Mouse (Mus musculus) spleen, adult 18-20 months (tissue): ENCODE results near the gene Pnma1.

Source experiments
- DNase-seq, 2 experiments: peaks; one replicate each; pipeline ENCODE4 v3.0.0; 2022; ENCODE audit warnings: mixed read lengths in 2 of 2

The Pnma1 gene

DNA sequence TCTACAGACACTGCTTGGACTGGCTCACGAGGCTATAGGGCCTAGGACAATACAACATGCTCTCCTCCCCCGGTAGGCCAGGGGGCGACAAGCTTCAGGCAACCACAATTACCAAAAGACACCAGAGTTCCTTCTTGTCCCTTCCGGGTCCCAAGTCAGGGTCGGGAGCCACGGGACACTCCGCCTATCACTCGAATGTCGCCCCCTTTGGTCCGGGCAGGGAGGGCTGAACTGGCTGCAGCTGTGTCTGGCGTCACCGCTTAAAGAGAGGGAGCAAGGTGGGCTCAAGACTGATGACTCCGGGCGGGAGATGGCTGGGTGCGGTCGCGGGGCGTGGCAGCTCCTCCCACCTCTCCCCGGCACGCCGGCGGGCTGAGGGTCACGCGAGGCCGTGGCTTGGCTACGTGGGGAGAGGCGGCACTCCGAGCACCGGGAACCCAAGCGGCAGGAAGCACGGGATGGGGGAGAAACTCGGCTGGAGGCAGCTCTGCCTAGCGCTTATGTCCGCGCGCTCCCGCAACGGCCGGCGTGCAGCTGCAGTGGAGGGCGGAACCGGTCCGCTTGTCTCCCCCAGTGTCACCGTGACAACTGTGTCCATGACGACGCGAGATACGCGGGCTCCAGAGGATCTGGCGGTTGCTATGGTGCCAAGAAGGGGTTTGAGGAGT is at the start of gene Pnma1:
TSS of gene Pnma1 (minus strand) at position 536 of the 668 bp plus-strand sequence.
- peak; percentile 46 to 57 for DNase-seq

DNA sequence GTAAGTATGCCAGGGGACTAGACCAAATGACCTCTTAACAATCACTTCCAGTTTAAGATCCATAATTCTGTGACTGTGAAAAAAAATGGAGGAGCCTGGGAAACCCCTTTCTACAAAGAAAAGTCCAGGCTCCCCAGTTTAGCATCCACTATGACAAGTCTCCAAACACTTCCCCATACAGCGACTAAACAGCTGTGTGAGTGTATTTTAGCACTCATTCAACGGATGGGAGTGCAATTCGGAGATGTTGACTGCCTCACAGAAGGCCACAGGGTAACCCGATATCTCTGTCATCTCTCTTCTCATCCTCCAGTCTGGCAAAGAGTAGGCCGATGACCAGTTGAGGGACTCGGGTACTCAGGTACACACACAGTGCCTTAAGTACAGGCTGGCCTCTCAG is 46.9 kb upstream of the Pnma1 start:
- no peak for DNase-seq

DNA sequence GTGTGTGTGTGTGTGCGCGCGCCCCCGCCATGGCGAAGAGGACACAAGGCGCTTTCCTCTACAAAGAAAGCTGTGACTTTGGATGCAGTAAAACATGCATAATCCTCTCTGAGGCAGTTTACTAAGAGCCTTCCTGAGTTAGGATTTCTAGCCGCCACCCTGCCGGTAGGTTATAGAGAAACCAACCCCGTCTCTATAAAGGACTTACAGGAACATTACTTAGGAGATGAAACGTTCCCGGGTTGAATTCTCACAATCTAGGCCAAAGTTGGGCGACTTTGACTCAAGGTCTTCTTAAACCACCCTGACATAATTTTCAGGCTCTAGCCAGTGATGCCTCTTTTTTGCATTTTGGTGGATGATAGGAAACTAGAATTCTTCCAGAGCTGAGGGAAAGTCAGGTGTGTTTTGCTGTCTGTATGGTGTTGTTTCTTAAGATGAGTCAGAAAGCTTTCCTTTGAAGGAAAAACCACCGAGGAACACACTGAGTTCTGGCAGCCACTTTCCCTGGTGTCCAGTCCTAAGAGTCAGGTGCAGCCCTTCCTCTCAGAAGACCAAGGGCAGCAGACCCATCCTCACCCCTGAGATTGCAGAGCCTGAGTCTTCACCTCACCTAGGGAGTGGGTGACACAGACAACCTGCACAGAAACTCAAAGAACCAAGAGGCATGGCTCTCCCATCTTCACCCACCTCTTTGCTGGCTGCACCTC is 46.3 kb upstream of the Pnma1 start:
- DNase-seq = no peak

DNA sequence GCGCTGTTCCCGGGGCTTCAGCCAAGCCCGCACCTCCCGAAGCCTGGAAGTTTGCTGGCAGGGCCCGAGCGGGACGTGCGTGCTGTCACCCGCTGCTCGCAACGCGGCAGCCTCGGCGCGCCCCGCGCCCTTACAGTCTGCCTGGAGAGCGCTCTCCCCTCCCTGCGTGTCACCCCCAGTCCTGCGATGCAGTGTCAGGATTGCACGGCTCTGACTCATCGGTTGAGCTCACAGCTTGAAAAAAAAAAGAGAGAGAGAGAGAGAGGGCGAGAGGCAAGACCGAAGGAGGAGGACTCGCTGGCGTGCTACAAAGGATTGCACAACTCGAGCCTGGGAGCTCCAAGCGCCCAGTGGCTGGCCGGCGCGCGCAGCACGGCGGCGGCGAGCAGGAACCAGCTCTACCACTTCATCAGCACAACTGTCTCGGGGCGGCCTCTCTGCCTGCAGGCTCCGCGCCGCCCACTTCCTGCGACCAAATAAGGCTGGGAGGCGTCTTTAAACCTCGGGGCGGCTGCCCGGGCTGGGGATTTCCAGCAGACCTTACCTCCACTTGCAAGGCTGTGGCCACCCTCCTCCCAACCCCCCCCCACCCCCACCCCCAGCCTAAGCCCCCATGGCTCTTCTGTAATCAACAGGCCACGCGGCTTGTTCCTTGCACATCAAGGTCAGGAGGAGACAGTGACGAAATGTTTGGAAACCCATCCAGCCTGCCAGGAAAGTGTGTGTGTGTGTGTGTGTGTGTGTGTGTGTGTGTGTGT is 45.5 kb upstream of the Pnma1 start:
- peak; percentile 90 to 94 for DNase-seq

DNA sequence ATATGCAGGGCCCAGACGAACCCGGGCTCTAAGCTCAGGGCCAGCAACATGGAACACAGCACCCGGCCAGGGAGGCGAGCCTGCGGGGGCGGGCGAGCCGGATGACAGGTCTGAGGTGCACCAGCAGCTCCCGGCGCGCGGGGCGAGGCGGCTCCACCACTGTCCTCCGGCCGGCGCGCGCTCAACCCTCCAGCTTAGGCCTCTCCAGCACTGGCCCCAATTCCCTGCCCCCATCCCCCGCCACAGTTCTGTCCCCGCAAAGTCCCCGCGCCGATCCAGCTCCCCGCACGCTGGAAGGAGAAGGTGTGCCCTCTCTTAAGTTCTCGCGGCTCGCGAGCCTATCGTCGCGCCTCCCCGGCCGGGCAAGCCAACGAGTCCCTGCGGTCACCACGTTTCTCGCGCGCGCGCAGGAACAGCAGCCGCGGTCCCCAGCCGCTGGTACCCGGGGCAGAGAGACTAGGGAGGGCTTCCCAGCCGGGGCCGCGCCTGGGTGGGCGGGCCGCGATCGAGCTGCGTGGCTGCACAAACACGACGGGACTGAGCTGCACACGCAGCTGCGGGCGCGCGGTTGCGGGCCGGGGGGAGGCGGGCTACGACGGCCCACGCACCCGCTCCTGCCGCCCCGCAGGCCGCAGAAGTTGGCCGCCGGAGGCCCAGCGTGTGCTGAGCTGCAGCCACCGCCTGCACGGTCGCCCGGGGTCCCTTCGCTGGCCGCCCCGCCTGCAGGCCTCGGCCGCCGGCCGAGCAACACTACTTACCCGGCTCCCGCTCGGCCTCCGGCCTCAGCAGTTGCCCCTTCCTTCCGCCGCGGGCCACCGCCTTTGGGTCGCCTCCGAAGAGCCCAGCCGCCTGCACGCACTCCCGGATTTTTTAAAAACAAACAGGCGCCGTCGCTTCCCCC is 44.7 kb upstream of the Pnma1 start:
- peak; percentile 59 to 71 for DNase-seq

DNA sequence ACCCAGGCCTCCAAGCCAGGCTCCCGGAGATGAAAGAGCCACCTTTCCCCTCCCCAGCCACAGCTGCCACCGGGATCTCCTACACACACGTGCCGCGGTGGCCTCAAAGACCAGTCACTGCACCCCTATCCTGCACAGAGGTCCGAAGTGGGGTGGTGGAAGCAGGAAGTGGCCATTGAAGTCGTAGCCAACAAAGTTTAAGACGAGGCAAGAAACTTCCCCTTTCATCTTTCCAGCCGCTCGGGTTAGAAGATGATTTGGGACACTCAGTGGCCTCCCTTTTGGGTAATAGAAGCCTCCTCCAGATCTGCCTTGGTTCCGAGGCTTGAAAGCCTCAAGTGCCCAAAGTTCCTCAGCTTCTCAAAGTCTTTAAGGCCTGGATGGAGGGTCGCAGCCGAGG is 44.0 kb upstream of the Pnma1 start:
- DNase-seq = no peak

DNA sequence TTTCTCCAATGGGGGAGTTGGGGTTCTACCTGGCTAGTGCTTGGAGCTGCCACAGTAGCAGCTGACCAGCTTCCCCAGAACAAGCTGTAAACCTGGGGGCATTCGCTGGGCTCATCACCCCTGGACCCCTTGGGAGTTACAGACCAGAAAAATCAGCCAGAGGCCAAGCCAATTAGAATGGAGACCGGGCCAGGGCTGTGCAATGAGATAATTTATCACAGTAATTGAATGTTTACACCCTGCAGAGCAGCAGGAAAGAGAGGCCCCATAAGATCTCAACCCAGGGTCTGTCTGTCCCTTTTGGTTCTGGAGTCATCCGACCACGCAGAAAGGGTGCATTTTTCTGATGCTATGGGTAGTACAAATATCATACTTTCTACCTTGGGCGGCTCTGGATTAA is 43.5 kb upstream of the Pnma1 start:
- DNase-seq = no peak

DNA sequence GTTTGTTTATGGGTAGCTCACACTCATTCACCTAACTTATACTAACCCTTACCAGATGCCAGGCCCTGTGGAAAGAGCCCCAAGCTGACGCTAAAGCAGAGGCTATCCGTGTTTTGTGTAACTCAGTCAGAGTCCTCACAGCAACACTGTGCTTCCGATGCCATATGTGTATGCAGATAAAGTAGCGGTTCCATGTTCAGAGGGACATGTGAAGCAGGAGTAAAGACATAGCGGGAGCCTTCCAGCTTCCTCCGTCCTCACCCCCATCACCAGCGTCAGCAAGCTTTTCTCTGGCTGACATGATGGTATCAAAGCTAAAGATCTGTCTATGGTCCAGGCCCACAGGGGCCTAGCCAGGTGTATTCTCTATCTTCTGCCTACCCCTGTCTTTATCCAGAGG is 42.9 kb upstream of the Pnma1 start:
- no peak for DNase-seq

DNA sequence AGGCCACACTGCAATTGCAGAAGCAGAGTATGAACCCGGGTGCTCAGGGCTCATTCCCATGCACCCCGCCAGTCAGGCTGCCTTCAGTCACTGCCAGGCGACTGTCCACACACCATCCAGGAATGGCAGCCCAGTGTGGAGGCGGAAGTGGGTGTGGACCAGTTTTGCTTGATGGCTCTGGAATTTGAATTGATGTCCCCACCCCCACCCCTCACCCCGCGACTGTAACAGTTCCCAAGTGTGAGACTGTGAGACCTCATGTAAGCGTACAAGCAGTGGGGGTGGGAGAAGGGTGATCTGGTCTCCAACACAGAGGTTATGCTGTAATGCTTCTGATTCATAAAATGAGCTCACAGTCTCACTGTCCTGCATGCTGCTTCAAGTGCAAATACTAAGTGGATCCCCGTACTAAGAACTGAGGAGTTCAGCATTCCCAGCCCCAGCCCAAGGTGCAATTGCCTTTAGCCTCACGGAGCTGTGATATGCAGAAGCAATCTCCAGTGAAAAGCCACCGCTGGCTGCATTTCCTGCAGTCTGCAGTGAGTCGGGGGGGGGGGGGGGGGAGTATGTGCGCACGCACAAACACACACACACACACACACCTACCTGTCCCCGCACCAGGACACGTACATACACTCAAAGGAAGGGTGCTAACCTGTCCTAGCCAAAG is 42.0 kb upstream of the Pnma1 start:
- DNase-seq = no peak

DNA sequence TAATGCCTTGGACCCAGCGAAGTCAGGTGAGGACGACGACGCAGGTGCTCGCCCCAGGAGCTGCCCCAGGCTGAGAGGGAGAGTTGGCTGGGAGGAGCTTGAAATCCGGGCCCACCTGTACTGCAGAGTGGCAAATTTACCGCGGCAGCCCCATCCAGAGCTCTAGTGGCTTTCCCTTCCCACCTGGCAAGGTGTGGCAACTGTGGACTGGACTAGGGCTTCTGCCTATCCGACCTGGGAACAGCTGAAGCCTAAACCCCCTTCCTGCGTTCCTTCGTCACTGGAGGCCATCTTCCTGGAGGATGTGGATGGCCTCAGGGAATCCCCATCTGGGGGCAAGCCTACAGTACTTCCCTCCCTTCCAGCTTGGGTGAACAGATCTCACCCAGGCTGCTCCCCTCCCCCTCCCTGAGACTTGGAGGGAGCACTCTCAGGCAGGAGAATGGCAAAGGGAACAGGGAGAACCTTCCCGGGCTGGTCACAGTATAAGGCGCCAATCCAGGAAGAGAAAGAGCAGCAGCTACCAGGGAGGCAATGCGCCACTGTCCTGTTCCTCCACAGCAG is 40.7 kb upstream of the Pnma1 start:
- no peak for DNase-seq

DNA sequence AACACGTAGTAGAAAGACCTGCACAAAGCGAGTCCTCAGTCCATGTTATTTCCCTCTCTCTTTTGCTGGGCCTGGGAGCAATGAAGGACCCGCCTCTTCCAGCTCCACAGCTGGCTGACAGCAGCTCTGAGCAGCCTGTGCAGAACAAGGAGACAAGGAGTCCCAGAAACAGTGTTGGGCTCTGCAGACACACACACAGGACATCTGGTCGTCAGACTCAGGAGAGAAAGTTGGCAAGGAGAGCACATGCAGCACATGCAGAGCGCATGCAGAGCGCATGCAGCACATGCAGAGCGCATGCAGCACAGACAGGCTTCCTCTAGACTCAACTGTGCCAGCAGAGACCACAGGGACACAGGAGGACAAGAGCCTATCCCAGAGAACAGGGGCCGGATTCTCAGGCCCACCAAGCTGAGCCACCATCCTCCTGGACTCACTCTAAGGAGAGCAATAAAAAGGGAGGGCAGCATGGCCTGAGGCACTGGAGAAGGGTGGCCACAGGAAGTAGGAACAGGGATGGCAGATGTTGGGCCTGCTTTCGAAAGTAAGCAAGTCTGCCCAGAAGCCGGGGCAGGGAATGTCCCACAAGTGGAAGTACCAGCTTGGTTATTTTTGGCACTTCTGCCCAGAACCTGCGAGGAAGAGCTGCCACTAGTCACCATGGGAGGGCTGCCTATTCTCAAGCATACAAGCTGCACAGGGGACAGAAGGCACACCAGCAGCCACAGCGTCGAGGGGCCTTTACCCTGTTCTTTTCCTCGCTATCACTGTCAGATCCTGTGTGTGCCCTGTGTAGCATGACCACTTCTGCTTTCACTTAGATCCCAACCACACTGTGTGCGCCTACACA is 39.7 kb upstream of the Pnma1 start:
- DNase-seq = peak in 1 of 2 experiments; percentile 54

DNA sequence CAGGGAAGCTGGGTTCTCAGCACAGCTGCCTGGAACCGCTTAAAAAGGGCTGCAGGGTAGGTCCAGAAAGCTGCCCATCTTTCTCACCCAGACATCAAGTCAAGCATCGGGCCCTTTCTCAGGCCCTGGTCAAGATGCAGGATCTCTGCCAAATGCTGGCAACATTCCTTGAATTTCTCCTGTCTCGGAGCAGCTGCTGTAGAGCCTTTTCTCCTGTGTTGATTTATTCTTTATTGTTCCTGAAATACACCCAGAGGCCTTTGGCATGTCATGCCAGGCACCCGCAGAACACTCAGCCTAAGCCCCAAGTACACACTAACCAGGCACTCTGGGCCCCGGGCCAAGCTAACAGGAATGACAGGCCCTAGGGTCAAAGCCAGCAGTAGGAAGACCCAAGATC is 38.7 kb upstream of the Pnma1 start:
- no peak for DNase-seq

DNA sequence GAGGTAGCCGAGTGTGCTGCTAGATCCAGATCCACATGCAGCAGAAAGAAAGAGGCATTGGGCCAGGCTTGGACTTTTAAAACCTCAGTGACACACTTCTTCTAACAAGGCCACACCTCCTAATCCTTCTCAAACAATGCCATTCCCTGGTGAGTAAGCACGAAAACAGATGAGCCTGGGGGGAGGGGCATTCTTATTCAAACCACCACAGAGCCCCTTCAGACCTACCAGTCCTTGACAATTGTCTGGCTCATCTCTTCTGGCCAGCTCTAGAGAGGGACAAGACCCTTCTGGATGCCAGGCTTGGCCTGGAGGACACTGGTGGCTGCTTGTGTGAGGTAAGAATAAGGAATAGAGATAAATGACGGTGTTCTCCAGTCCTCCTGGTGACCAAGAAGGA is 38.2 kb upstream of the Pnma1 start:
- no peak for DNase-seq

DNA sequence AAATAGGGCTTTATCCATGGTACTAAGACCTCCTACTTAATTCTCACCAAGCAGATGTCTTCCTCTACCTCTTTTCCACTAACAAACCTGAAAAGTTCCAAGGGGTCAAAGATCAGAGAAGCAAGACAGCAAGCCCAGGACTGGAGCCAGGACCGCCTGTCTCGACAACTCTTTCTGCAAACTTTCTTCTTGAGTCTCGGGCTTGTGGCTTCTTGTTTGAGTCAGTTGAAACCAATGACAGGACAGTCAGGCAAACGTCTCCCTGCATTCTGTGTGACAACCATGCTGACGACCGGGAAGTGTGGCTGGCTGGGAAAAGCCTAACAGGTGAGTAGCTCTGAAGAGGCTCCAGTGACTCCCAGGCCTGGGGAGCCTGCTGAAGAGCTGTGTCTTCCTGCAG is 37.3 kb upstream of the Pnma1 start:
- no peak for DNase-seq

DNA sequence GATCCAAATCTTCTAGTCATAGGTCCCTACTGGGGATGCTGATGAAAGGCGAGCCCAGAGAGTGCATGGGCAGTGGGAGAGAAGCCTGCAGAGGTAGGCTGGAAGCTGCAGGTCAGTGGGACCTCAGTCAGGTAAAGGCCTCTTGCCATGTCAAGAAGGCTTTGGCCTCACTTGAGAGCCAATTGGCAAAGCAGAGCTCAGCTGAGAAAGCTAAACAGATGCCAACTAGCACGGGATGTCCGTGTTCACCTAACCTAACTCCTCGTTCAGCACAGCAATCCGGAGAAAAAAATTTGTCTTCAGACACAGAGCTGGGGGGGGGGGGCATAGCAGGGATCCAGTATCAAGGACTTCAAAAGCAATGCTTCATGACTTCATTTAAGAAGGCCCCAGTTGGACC is 36.7 kb upstream of the Pnma1 start:
- no peak for DNase-seq

DNA sequence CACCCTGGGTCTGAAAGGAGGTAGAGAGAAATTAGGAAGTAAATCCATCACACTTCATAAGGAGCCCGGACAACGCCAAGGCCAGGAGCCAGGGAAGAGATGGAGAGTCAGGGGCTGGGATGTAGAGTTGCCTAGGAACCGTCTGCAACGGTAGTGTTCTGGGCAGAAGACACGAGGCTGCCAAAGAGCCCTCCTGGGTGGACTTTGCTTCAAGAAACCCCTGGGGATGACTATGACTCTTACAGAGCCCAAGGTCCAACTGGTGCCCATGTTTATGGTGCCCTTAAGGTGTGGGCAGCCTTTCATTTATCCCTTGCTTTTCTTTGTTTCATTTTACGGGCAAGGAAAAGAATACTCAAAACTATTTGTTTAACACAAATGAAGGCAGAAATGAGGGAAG is 33.7 kb upstream of the Pnma1 start:
- no peak for DNase-seq

DNA sequence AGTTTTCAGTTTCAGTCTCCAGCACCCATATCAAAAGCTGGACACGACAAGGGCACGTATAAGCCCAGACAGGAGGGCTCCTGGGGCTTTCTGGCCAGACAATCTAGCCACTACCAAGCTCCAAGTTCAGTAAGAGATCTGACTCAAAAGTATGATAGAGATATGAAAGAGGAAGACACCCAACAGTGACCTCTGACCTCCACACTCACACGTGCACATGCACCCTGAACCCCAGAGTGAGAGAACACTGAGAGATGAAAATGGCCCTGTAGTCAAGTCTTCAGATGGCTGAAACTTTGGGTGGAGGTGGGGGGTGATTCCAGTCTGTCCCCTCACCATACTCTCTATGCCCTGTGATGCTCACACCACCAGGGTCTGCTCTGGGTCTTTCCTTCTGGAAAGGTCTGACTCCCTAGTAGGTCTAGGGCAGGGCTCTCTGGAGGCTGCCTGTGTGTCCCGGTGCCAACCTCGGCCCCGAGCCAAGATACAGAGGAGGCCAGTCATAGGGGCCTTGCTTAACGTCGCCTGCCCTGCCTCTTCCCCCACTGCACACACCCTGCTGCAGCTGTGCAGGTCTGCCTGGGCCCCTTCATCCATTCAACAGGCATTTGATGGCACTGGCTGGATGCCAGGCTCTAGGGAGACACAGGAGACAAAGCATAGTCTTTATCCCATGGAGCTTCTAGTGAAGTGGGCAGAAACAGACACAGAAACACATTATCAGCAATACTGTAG is 32.6 kb upstream of the Pnma1 start:
- DNase-seq = no peak

DNA sequence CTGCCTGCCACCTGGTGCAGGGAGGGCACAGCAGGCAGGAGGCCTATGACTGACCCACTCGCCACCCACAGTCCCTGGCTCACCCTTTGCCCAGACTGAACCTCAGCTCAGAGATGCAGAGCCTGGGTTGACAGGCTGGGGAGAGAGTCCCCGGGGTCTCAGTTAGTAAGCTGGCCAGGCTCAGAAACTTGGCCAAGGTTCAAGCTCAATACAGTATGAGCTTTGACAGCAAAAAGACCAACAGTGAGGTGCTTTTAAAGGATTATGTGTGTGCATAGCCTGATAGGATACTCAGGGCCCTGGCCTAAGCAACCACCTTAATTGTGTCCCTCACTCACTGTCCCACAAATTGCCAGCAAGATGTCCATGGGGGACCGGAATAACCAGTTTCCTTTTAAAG is 31.8 kb upstream of the Pnma1 start:
- DNase-seq = no peak

DNA sequence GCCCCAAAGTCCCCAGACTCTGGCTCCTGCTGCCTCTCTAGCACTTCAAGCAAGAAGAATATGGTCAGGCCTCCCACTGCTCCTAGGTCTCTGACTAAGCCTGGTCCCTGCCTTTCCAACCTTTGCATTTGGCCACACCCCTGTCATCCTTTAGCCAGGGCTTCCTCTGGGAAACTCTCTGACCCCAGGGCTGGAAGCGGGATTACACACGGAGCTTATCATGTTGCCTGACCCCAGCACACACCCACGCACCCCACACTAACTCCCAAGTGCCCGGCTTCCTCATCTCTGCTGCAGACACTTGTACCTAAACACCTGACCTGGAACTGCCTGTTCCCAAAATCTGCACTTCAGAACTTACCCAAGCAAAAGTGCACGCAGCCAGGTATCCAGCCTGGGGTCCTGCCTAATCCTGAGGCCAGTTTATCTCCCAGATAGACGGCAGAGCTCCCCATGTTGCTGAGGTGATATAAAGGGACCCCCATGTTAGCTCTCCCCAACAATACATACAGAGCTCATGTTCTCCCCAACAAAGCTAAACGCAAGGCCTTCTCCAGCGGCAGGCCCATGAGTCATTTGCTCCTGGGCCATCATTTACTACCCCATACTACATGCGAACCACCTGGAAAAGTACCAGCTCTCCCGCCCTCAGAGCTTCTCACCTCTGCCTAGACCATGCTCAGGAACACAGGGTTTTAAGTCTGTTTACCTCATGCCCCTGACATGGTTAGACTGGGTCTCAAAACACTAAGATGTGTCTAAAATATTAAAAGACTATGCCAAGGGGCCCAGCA is 30.6 kb upstream of the Pnma1 start:
- DNase-seq = no peak
